Mouse (Mus musculus): ENCODE results near the gene Pax5. TPM values are rescaled to one million over a fixed set of nuclear protein-coding genes. Genes with fewer than 3 reads are reported as not detected.

Pax5 gene
- polyA plus RNA-seq, 1 experiment from 2014 or later = not detected

- H3K27ac ChIP-seq = no peak overlapping the region
- no peak for TF ChIP-seq CTCF (IDR thresholded peaks at IDR 0.05; ENCODE audit: low read depth)
- H3K36me3 ChIP-seq (ENCODE audit: insufficient read depth, low read length) = no peaks in the 10 kb centered on the region
- H3K4me3 ChIP-seq (replicated peaks; ENCODE audit: low read depth, low read length) = no peak overlapping the region
- H3K4me2 ChIP-seq (ENCODE audit: low read length) = no peak overlapping the region
- ATAC-seq (replicated peaks; ENCODE audit: low FRiP score, low read depth) (no peak), DNase-seq (ENCODE audit: low spot score) (no peak)
- H3K4me1 ChIP-seq (replicated peaks; ENCODE audit: insufficient read depth, low read length) = no peaks in the 10 kb centered on the region
- no peak overlapping the region for H3K9ac ChIP-seq (ENCODE audit: low read depth, low read length)
- 71% methylated on average over 3 of the region's 3 CpGs for WGBS
- H3K9me3 ChIP-seq (replicated peaks; ENCODE audit: low read length) = no peaks in the 10 kb centered on the region
- no peaks in the 10 kb centered on the region for H3K27me3 ChIP-seq (ENCODE audit: insufficient read depth, low read length)
These were observed 168.2 kb downstream of the Pax5 start for GRCm38 (mm10) chr4:44542101-44542500.

- Histone ChIP-seq H3K4me1 (replicated peaks; ENCODE audit: insufficient read depth, low read length) (no peaks in the 10 kb centered on the region), H3K4me3 (replicated peaks; ENCODE audit: low read depth, low read length) (no peak overlapping the region), H3K4me2 (ENCODE audit: low read length) (no peak overlapping the region), H3K27ac (no peak overlapping the region), H3K27me3 (ENCODE audit: insufficient read depth, low read length) (no peaks in the 10 kb centered on the region), H3K9me3 (replicated peaks; ENCODE audit: low read length) (no peaks in the 10 kb centered on the region), H3K9ac (ENCODE audit: low read depth, low read length) (no peak overlapping the region), H3K36me3 (ENCODE audit: insufficient read depth, low read length) (no peaks in the 10 kb centered on the region)
- DNase-seq (ENCODE audit: low spot score) = peak; percentile 25
- no peak for TF ChIP-seq CTCF (IDR thresholded peaks at IDR 0.05; ENCODE audit: low read depth)
- peak; percentile 21; the same call in 1 of the 2 replicates for ATAC-seq (replicated peaks; ENCODE audit: low FRiP score, low read depth)
- 19% methylated on average over 5 of the region's 5 CpGs for WGBS
These were observed 171.8 kb downstream of the Pax5 start for GRCm38 (mm10) chr4:44538488-44538887.

- ATAC-seq (replicated peaks; ENCODE audit: low FRiP score, low read depth) = no peak
- H3K27ac ChIP-seq = no peak overlapping the region
- no peak overlapping the region for H3K9ac ChIP-seq (ENCODE audit: low read depth, low read length)
- no peaks in the 10 kb centered on the region for H3K9me3 ChIP-seq (replicated peaks; ENCODE audit: low read length)
- H3K27me3 ChIP-seq (ENCODE audit: insufficient read depth, low read length) = no peaks in the 10 kb centered on the region
- no peaks in the 10 kb centered on the region for H3K4me1 ChIP-seq (replicated peaks; ENCODE audit: insufficient read depth, low read length)
- H3K4me3 ChIP-seq (replicated peaks; ENCODE audit: low read depth, low read length) = no peak overlapping the region
- no peak for TF ChIP-seq CTCF (IDR thresholded peaks at IDR 0.05; ENCODE audit: low read depth)
- H3K4me2 ChIP-seq (ENCODE audit: low read length) = no peak overlapping the region
- no peak for DNase-seq (ENCODE audit: low spot score)
- H3K36me3 ChIP-seq (ENCODE audit: insufficient read depth, low read length) = no peaks in the 10 kb centered on the region
- 85% methylated on average over 4 of the region's 4 CpGs for WGBS
These were observed 173.5 kb downstream of the Pax5 start for GRCm38 (mm10) chr4:44536794-44537193.

- DNase-seq (ENCODE audit: low spot score) (no peak), ATAC-seq (replicated peaks; ENCODE audit: low FRiP score, low read depth) (no peak)
- H3K4me1 ChIP-seq (replicated peaks; ENCODE audit: insufficient read depth, low read length) = no peaks in the 10 kb centered on the region
- no peak overlapping the region for H3K27ac ChIP-seq
- no peak overlapping the region for H3K4me3 ChIP-seq (replicated peaks; ENCODE audit: low read depth, low read length)
- TF ChIP-seq CTCF (IDR thresholded peaks at IDR 0.05; ENCODE audit: low read depth) = no peak
- H3K27me3 ChIP-seq (ENCODE audit: insufficient read depth, low read length) = no peaks in the 10 kb centered on the region
- WGBS = 91% methylated on average over 4 of the region's 4 CpGs
- H3K4me2 ChIP-seq (ENCODE audit: low read length) = no peak overlapping the region
- H3K9ac ChIP-seq (ENCODE audit: low read depth, low read length) = no peak overlapping the region
- no peaks in the 10 kb centered on the region for H3K9me3 ChIP-seq (replicated peaks; ENCODE audit: low read length)
- H3K36me3 ChIP-seq (ENCODE audit: insufficient read depth, low read length) = no peaks in the 10 kb centered on the region
These were observed 174.6 kb downstream of the Pax5 start for GRCm38 (mm10) chr4:44535646-44536045.

GRCm38 (mm10) chr4:44533286-44533685 is 177.0 kb downstream of the Pax5 start:
- ATAC-seq (replicated peaks; ENCODE audit: low FRiP score, low read depth) (no peak), DNase-seq (ENCODE audit: low spot score) (no peak)
- no peak overlapping the region for H3K27ac ChIP-seq
- H3K27me3 ChIP-seq (ENCODE audit: insufficient read depth, low read length) = no peaks in the 10 kb centered on the region
- no peak overlapping the region for H3K4me2 ChIP-seq (ENCODE audit: low read length)
- TF ChIP-seq CTCF (IDR thresholded peaks at IDR 0.05; ENCODE audit: low read depth) = no peak
- WGBS = 74% methylated on average over 5 of the region's 5 CpGs
- no peaks in the 10 kb centered on the region for H3K36me3 ChIP-seq (ENCODE audit: insufficient read depth, low read length)
- no peak overlapping the region for H3K4me3 ChIP-seq (replicated peaks; ENCODE audit: low read depth, low read length)
- no peaks in the 10 kb centered on the region for H3K9me3 ChIP-seq (replicated peaks; ENCODE audit: low read length)
- no peaks in the 10 kb centered on the region for H3K4me1 ChIP-seq (replicated peaks; ENCODE audit: insufficient read depth, low read length)
- no peak overlapping the region for H3K9ac ChIP-seq (ENCODE audit: low read depth, low read length)

- no peak for DNase-seq (ENCODE audit: low spot score)
- no peak for ATAC-seq (replicated peaks; ENCODE audit: low FRiP score, low read depth)
- no peak for TF ChIP-seq CTCF (IDR thresholded peaks at IDR 0.05; ENCODE audit: low read depth)
- no peaks in the 10 kb centered on the region for H3K36me3 ChIP-seq (ENCODE audit: insufficient read depth, low read length)
- H3K27me3 ChIP-seq (ENCODE audit: insufficient read depth, low read length) = no peaks in the 10 kb centered on the region
- no peak overlapping the region for H3K4me3 ChIP-seq (replicated peaks; ENCODE audit: low read depth, low read length)
- 57% methylated on average over 5 of the region's 5 CpGs for WGBS
- no peak overlapping the region for H3K4me2 ChIP-seq (ENCODE audit: low read length)
- H3K9me3 ChIP-seq (replicated peaks; ENCODE audit: low read length) = no peaks in the 10 kb centered on the region
- H3K4me1 ChIP-seq (replicated peaks; ENCODE audit: insufficient read depth, low read length) = no peaks in the 10 kb centered on the region
- no peak overlapping the region for H3K9ac ChIP-seq (ENCODE audit: low read depth, low read length)
- no peak overlapping the region for H3K27ac ChIP-seq
These were observed 177.6 kb downstream of the Pax5 start for GRCm38 (mm10) chr4:44532731-44533130.

- peak; percentile 14 for DNase-seq (ENCODE audit: low spot score)
- Histone ChIP-seq H3K9me3 (replicated peaks; ENCODE audit: low read length) (no peaks in the 10 kb centered on the region), H3K4me3 (replicated peaks; ENCODE audit: low read depth, low read length) (no peak overlapping the region), H3K9ac (ENCODE audit: low read depth, low read length) (no peak overlapping the region), H3K4me2 (ENCODE audit: low read length) (no peak overlapping the region), H3K27ac (no peak overlapping the region), H3K4me1 (replicated peaks; ENCODE audit: insufficient read depth, low read length) (no peaks in the 10 kb centered on the region), H3K27me3 (ENCODE audit: insufficient read depth, low read length) (no peaks in the 10 kb centered on the region), H3K36me3 (ENCODE audit: insufficient read depth, low read length) (no peaks in the 10 kb centered on the region)
- no peak for ATAC-seq (replicated peaks; ENCODE audit: low FRiP score, low read depth)
- 79% methylated on average over 3 of the region's 3 CpGs for WGBS
- TF ChIP-seq CTCF (IDR thresholded peaks at IDR 0.05; ENCODE audit: low read depth) = peak; percentile 48; the same call in 1 of the 2 replicates
These were observed 185.0 kb downstream of the Pax5 start for GRCm38 (mm10) chr4:44525336-44525735.

All from kidney, postnatal 0 days (tissue).